Mouse (Mus musculus) adrenal gland, adult (tissue): ENCODE measurements around the gene Nckap5.

Source experiments
- DNase-seq, 2 experiments: peaks; one replicate each; pipeline ENCODE4 v3.0.0; 2022 to 2023; ENCODE audit warnings: low spot score in 1 of 2; ENCODE audit not compliant: inconsistent age in 2 of 2

Nckap5 gene

DNA sequence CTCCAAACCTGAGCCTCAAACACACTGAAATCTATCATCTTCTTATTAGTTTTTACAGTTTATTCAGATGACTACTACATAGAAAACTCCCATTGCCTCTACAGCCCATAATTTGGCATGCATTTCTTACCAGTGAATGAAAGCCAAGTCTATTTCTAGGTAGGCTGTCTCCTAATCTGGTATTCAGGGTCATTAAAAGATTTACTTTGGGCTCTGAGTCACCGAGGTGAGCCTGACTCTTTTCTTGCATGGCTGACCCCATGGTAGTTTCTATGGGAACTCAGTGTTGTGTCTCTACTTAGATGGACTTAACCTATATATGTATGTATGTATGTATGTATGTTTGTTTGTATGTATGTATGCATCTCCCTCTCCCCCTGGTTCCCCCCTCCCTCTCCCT, 63.6 kb downstream of the Nckap5 start:
- DNase-seq: peak in 1 of 2 experiments; percentile 81

DNA sequence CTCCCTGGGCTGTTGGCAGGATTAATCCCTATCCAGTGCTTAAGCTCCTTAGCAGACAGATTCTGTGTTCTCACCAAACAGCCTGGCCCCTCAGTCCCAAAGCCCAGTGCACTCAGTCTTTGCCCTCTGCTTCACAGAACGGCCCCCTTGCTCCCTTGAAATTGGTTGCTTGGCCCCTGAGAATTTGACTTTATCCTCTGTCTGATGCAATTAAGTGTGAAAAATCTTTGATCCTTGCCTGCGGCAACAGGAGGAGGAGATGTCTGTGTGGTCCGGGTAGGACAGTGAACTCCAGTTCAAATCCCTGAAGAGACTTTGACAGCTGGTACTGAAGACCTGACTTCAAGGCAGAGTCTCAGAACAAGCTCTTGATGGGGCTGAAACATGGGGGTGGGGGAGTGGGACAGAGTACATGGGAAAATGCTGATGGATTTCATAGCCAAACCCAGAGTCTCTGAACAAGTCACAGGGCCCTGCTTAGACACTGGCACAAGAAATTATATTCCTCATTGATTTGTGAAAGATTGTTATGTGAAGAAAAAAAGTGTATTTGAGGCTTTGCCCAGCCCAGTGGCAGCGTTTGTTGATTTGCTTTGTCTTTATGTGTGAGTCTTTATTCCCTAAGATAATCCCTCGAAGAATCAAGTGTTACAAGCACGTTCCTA, 65.0 kb downstream of the Nckap5 start:
- no peak for DNase-seq

DNA sequence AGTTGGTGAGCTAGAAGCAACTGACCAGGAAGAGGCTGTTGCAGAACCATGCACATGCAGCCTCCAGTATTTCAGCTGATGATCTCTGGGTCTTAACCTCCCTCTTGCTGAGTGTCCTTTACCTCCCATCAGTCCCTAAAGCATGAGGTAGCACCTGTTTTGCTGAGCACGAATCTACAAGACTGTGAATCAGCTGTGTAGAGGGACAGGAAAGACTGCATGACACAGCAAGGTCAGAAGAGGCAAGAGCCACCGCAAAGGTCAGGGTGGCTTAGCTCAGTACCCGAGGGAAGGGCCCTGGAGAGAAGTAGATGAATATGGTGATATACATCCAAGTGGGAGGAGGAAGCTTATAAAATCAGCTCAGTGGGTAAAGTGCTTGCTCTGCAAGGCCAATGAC, 66.4 kb downstream of the Nckap5 start:
- peak; percentile 47 to 73 for DNase-seq

DNA sequence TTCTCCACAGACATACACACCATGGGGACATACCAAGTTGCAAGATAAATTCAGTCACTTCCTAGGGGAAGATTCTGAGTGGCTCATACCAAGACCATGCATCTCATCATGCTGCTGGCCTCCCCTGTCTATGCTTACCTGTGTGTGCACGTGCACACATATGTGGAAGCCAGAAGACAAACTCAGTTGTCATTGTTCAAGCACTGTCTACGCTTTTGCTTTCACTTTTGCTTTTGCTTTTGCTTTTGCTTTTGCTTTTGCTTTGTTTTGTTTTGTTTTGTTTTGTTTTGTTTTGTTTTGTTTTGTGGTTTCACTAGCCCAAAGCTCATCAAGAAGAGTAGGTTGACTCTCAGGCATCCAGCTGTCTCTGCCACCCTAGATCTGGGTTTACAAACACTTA, 67.4 kb downstream of the Nckap5 start:
- no peak for DNase-seq

DNA sequence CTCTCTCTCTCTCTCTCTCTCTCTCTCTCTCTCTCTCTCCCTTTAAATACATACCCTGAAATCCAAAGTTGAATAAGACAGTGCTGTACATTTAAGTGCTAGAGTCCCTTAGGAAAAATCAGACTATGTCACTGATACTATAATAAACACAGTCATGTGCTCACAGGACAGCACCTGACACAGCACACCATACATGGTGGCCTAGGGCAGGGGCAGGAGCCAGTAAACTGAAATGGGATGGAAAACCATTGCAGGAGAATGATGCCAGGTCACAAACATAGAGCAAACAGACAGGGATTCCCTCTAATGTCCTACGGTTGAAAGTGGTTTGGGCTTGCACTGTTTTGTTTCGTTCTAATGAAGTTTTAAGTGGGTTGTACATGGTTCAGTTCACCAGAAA, 70.2 kb downstream of the Nckap5 start:
- no peak for DNase-seq

DNA sequence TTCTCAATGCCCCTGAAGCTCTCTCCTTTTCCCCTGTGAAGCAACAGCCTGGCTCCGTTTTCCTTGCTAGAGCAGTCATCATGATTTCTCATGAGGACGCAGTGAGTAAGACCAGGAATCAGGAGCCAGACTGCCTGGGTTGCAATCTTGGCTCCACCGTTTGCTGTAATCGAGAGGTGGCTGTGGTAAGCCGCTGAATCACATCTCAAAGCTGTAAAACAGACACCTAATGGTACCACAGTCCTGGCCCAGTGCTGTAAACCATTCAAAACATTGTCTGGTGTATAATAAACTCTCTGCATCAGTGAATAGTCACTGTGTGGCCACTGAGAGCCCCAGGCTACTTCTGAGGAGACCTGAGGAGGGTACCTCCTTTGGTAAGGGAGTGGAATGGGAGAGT, 74.9 kb downstream of the Nckap5 start:
- peak in 1 of 2 experiments; percentile 55 for DNase-seq

DNA sequence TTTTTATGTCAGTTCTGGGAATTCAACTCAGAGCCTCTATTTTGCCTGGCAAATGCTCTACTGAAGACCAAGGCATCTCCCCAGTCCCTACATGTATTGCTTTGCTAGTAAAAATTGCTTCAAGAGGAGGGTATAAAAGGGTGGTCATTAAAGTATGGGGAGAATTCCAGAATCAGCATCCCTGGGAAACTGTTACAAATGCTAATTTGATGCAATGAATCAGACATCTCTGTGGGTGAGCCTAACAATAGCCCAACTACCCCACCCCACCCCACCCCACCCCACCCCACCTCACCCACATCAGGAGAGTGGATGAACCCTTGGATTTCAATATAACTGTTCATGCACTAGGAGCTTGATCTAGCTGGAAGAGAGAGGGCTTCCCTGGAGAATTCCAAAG, 77.0 kb downstream of the Nckap5 start:
- DNase-seq: no peak

DNA sequence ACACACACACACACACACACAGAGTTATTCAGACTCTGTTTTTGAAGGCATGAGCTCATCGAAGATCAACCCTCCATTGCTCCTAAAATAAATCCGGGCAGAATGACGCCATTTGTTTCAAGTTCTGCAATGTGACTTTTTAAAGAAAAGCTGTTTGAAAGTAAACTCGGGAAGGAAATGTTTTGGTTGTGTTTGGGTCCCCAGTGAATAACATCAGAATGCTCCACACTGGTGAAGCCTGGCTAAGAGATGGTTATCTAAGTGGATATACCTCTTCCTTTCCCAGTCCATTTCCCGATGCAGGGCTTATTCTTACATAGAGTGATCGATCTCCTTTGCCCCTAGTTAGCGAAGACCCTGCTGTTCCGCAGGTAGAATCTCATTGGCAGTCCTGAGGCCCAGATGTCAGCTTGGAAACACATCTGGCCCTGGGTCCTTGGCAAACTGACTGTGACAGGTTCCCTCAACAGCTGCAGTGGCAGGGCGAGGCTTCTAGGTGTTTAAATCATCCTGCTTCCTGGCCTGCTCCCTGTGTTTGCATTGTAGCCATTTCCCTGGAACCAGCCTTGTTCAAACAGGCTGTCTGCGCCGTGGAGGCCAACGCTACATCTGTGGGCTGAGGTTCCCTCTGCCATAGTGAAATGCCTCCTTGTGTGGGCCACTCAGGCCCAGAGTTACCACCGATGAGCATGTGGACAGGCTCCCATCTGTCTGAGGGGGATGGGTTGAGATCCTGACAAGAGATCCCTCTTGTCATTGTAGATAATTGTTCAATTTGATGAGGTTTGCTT, 78.2 kb downstream of the Nckap5 start:
- no peak for DNase-seq

DNA sequence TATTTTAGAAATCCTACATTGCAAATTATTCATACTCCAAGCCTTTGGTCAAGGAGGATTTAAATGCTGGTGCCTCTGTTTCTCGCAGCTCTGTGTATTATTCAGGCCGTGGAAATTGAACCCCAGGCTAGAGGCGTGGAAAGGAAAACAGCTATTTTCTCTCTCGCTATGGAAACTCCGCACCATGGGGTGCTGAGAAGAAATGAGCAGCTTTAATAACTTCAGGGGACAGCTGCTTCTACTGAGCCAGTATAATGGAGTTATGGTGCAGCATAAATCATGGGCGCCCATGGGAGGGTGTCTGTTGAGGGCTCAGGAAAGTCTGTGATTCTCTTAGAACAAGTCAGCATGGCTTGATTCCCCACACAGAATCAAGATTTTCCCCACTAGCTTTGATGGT, 79.5 kb downstream of the Nckap5 start:
- DNase-seq: no peak

DNA sequence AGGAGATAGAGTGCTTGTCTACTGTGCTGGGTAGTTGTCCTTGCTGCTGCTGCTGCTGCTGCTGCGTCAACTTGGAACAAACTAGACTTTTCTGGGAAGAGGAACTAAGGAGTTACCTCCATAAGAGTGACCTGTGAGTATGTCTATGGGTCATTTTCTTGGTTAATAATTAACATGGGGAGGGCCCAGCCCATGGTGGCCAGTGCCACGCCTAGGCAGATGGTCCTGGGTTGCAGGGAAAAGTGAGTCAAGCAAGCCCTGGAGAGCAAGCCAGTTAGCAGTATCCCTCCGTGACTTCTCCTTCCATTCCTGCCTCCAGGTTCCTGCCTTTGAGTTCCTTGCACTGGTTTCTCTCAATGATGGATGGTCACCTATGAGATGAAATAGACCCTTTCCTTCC, 80.4 kb downstream of the Nckap5 start:
- no peak for DNase-seq

DNA sequence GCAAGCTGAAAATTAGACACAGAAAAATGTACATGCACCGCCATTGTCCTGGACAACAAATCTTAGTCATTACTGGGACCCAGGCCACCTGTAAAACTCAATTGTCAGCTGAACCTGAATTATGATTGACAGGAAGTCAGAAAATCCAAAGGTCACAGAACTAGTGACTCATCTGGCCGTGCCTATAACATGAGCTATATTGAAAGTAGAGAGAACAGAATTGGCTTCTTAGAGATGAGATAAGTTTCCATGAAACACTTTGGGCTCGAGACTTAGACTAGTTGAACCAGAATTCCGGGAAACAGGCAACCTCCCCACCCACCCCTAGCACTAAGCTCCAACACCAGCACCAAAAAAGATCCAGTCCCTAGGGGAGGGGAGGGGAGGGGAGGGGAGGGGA, 82.7 kb downstream of the Nckap5 start:
- DNase-seq: no peak

DNA sequence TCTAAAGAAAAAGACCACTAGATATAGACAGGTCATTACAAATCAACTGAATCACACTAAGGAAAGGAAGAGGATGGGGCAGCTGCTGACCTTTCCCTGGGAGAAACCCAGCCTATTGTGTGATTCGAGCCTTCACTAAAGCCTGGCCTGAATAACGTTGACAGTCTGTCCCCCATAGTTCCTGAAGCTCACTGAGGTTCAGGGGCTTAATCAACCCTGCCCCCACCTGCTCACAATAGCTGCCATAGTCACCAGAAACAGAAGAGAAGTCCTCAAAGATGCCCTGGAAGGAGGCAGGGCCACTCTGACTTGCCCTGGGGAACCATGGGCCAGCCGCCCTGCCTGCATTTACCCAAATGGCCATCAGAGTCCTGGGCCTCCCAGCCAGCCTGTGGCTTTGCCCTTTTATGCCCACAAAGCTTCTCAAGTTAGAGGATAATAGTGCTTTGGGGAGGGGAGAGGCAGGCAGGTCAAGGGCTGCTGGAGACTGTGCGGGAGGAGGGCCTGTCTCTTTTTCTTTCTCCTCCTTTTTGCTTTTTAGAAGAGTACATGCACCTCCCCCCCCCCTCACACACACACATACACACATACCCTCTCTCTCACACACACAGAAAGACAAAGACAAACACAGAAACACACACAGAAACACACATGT, 85.0 kb downstream of the Nckap5 start:
- DNase-seq: no peak

DNA sequence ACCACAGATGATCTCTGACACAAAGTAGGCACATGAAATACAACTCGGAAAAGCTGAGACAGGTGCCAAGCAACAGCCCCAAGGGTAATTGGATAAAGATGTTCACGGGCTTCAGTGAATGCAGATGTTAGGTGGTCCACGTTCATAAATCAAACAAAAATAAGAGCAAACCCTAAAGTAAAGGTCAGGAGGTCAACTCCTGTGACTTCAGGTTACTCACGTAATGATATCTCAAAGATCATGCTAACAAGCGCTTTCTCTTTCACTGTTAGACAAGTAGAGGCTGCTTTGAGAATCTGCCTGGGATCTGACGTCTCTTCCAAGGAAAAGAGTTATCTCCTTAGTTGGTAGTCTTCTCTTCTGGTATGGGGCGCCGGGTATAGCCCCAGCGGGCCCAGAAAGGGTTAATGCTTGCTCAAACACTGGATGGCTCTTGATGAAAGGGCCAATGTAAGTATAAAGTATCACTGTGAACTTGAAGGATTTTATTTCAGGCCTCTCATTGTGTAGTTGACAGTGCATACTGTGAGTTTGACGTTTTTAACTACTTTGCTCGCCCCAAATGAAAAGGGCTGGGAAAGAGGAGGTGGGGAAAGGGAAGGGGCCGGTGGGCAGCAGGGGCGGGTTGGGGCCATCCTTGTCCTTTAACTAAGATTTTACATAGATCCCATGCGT, 85.8 kb downstream of the Nckap5 start:
- no peak for DNase-seq

DNA sequence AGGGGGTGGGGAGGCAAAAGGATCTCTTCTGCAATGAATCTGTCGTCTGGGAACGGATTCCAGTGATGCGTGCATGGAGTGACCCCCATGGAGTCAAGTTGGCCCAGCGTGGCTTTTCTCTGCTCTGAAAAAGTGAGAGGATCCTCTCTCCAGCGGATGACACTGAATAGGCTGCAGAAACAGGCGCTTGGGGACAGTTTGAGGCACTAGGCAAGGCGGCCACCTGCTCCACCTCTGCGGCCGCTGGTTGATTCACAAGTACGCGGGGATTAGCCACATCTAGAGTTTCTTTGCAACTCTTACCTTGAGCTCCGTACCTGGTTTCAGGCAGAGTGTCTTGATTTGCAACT, 92.3 kb downstream of the Nckap5 start:
- no peak for DNase-seq

DNA sequence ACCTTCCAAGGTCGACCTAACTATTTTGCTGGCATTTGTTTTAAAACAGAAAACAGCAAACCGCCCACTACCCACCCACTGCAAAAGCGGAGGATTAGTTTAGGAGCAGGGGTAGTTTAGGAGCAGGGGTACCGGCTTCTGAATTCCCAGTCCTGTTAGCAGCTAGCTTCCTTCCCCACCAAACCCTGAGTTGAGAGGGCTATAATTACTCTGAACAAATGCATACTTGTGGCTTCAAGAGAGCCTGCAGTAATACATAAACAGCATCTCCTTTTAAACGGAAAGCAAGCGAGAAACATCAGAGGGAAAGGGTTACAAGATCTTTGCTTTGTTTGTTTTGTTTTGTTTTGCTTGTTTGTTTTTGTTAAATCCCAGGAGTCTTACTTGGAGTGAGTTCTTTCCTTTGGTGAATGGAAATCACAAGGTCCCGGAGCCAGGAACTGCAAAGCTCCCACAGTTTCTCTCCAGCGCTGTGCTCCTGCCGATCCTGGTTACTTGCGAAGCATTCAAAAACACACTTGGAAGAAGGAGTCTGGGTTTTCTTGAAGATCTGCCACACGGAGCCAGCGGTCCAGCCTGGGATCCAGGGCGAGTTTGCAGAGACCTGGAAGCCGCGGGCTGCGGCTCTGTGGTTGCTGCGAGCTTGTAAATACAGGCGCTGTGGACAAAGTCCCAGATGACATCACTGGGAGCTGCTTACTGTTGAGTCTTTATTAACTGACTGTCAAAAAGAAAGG, 92.9 kb downstream of the Nckap5 start:
- peak; percentile 52 to 85 for DNase-seq

DNA sequence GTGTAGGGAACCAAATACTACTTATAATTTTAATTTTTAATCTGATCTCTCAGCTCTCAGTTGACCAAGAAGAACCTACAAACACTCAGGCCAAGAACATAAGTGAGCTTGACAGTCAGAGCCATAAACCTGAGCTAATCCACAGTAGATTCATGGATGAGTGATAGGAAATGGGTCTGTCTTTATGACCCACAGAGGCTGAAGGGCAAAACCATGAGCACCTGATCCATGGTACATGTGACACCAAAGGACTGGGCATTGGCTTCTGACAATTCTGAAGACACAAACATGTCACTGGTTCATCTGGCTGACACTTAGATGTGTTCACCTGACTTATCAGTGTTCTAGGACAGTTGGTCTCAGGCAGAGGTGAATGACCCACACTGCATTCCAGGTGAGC, 98.9 kb downstream of the Nckap5 start:
- no peak for DNase-seq

DNA sequence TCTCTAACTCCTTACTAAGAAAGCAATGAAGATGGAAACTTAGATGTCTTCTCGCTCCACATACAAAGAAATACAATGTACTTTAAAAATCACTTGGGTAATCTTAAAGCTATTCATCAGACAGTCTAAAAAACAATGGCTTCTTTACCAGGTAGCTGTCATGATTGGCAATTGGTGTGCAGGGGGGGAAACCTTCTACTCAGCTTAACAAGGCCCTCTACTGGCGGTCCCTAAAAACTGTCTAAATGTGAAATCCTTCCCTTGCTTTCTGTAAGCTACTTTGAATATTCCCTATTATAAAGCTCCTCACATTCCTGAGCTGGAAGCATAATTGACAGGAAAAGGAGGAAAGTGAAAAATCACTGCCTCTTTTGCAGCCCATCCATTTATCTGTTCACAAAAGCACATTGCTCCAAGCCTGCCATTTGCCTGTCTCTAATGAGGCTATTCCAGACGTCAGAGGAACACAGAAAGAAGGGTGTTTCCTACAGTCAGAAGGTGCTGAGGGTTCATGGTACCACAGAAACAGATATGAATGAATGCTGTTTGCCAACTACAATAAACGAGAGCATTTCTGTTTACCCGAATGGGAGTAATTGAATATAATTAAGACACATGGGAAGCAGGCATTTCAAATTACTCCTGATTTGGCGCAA, 104.1 kb downstream of the Nckap5 start:
- peak; percentile 21 to 68 for DNase-seq

DNA sequence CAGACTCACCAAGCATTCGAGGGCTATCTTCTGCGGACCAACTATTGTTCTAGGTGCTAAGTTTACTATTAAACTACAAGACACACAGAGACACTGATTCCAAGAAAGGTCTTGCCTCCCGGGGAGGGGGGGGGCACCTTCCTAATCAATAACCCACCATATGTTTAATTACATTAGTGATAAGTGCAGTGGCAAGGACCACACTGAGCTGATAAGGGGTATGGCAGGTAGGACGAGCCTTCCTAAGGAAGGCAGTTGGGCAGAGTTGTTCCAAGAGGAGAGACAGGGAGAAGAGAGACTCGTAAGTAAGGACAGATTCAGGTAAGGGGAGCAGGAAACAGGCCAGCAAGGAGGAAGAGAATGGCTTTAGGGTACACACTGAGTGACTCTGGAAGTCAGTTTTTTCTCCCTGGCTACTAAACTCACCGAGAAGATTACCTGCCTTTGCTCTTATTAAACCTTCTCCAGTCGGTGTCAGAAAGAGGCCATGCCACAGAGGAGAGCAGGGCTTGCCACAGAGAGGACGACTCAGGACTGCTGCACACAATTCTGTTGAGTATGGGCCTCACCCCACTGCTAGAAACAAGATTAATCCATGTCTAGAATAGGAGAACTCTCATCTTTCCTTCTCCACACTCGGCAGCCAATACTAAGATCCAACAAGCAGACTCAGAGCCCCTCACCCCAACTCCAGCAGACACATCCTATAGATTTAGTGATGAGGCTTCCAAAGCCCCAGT, 104.8 kb downstream of the Nckap5 start:
- no peak for DNase-seq

DNA sequence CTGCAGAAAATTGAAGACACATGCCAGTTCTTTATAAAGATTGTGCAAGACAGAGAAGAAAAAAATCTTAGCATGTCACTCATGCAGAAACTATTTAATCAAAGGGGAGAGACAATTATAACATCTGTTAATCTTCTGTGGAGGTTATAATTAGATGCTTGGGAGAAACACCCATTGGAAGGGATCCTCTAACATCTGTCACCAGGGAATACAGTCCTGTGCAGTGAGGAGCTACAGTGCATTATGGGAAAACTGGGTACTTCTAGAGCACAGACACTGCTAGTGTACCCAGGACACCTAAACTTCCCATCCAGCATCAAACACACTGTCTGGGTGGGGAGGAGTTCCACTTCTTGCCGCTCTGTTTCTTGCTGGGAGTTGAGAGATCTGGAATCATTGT, 108.7 kb downstream of the Nckap5 start:
- DNase-seq: no peak
